13 mouse cellular contexts compared by ENCODE assay signal in the genomic region with DNA sequence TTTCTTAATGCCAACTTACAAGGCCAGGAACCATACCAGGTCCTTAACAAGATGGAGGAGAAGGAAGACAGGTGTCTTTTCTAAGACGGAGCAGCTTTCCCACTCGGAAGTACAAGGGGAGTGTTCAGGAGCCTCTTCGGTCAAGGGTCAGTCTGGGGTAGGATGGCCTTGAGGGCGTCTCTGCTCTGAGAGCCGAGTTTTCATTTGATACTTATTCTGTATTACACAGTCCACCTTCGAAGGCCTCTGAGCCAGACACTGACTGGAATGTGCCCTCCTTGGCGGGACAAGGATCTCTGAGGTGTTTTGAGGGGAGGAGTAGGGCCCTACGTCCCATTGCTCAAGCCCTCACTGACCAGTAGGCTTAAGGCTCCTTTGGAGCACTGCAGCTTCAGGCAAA.
"Had no signal": no experiment of that assay in that cellular context is flagged by ENCODE, and none has a peak within 500 bp of the region (broad histone marks: within the 10 kb centered on the region; RNA-seq: fewer than 3 reads in every experiment).

No protein-coding gene starts in this region.

- ATAC-seq: intestine, embryonic 15.5 days; lung, postnatal 0 days; midbrain, embryonic 13.5 days had no signal

- H3K4me2 ChIP-seq: intestine, embryonic 15.5 days; liver, embryonic 11.5 days; liver, embryonic 15.5 days; midbrain, embryonic 13.5 days had no signal

- DNase-seq: lung, adult 2 months; lung, postnatal 36 days; right cerebral cortex, postnatal 14 days; thymus, adult 18-20 months; thymus, postnatal 14 days had no signal

- H3K4me1 ChIP-seq: intestine, embryonic 15.5 days; liver, embryonic 15.5 days had no signal

- H3K36me3 ChIP-seq: intestine, embryonic 15.5 days; limb, embryonic 10.5 days; liver, embryonic 15.5 days; midbrain, embryonic 13.5 days had no signal

- H3K9ac ChIP-seq: intestine, embryonic 15.5 days; liver, embryonic 15.5 days; midbrain, embryonic 13.5 days had no signal

- H3K27me3 ChIP-seq: intestine, embryonic 15.5 days; liver, embryonic 15.5 days had no signal

- H3K27ac ChIP-seq: intestine, embryonic 15.5 days; left cerebral cortex, adult 2 months; limb, embryonic 10.5 days; liver, embryonic 15.5 days; midbrain, embryonic 13.5 days; stomach, postnatal 0 days had no signal

- H3K4me3 ChIP-seq: intestine, embryonic 15.5 days; left cerebral cortex, adult 2 months; limb, embryonic 10.5 days; liver, embryonic 15.5 days; midbrain, embryonic 13.5 days had no signal

- H3K9me3 ChIP-seq: intestine, embryonic 15.5 days; limb, embryonic 10.5 days; liver, embryonic 15.5 days; midbrain, embryonic 13.5 days had no signal
